Mouse (Mus musculus): ENCODE results near the gene Dock3.
A peak's percentile ranks its signal among the peaks of the same experiment; 100 is the strongest.

The Dock3 gene

DNA sequence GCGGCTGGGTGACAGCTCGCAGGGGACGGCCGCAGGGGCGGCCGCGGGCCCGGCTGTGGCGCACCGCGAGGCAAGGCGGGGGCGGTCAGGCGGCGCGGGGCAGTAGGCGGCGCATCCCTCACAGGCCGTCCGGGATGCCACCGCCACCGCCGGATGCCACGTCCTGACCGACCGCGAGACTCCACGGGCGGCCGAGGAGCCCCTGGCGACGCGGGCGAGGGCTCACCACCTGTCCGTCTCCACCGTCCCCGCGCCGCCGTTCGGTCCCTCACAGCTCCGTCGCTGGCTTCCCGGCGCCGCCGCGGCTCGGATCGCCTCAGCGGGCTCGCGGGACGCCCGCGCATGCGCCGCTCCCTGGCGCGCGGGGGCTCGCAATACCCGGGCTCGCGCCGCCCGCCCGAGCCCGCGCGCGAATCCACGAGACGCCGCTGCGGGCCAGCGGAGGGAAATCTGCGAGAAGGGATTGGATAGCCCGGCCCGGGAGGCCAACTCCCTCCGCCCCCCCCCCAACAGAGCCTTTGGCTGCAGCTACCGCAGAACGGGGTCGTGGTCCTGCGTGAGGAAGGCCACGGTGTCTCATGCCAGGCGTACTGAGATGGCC is at the start of gene Dock3:
Gene Dock3 (minus strand): TSS at position 371 of the 601 bp plus-strand sequence.
- peak; percentile 80 for DNase-seq (ENCODE audit: low spot score)

DNA sequence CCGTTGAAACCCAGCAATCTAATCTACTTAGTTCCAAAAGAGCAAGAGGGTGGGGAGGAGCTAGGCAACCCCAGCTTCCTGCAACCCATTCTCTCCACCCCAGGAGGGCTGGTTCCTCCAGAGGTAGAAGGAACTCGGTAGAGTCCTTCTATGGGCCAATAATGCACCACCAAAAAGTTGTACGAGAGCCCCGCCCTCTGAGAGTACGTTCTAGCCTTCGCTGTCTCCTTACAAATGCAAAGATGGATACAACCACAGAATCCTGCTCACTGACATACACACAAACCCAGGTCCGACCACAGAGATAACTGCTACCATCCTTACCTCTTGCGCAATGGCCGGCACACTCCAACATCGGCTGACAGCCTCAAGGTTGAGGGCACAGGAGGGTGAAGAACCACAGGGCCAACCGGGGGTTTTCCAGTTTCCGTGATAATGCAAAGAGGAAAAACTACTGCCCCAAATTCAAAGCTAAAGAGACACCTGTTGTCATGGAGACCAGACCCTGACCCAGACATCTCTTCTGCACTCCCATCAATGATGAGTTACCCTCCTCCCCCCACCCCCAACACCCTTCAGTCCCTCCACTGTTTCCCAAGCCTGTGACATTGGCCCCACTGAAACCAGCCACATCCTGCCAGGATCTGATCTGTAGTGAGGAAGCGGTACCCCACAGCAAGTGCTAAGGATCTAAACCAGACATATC is 48.8 kb upstream of the Dock3 start:
- DNase-seq (ENCODE audit: low spot score), result no peak

GRCm38 (mm10) chr9:107279378-107280321 is 47.9 kb upstream of the Dock3 start:
- DNase-seq (ENCODE audit: low spot score), result no peak

DNA sequence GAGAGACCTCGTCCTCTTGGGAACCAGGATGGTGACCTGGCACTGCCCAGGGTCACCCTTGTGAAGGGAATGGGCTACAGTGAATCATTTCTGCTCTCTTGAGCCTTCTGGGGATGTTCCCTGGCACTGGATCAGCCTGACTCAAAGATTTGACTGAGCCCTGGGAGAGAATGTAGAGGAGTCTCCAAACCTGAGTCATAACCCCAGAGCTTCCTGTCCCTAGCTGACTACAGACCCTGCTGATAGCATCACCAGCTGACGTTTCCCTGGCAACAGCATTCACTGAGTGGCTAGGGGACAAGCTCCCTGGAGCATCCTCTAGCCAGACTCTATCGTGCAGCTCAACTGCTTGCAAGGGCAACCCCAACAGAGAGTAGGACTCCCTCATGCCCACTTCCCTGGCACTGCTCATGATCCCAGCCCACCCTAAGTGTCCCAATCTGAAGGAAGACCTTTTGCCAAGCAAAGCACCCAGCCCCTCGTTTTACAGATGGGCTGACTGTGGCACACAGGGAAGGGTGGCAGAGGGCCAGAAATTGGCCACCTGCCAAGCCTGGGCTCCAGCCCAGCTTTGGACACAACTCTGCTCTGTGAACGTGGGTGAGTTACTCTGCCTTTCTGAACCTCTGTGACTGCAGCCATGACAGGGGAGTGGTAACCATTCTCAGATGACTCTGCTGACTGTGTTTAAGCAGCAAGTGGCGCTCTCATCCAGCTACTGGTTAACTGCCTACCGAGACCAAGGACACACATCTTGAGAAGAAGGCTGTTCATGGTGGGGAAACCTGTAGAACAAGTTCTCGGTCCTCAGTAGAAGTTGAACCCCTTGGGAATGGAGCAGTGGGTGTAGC is 47.0 kb upstream of the Dock3 start:
- DNase-seq (ENCODE audit: low spot score), result peak; percentile 33

DNA sequence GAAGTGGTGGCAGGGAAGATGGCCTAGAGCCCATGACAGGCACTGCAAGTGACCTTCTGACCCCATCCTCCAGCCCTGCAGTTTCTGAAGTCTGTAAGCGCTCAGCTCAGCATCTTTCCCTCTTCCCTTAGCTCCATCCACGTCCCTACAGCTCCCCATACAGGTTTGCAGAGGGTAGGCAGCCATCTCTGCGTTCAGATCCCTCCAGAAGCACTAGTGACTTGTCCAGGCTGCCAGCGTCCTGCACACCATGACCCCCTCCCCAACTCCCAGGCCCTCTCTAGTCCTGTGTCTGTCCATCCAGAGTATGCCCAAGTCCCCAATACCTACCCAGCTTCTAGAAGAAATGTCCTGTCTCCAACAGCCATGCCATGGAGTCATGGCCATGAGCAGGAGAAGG is 46.4 kb upstream of the Dock3 start:
- DNase-seq (ENCODE audit: low spot score), result no peak

DNA sequence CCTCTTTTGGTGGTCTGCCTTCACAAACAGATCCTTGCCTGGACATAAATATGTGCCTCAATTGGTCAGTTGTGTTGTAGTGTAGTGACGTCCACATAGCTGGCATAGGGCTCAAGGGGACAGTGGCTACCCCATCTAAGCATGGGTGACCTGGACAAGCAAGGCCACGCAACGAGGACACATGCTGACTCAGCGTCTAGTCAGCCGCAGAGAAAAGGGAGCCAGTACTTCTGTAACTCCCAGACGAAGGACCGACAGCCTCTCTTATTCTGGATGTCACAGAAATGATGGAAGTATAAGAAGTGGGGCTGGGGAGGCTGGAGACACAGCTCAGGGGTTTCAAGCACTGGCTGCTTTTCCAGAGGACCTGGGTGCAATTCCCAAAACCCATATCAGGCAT is 45.9 kb upstream of the Dock3 start:
- no peak for DNase-seq (ENCODE audit: low spot score)

DNA sequence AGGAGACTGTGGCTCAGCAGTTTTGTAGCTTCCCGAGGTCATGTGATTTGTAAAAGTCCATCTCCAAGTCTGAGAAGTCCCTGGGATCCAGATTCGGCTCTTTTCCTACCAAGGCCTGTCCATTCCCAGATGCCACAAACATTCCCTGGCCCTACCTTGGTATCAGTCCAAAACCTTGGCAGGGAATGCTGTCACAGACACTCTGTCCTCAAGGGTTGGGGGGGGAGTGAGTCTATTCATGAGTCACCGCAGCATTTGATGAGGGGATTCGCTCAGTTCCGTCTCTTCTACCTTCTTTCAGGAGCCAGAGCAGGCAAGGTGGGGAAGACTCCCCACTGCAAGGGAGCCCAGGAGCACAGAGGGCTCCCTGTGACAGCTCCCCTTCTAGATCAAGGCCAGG is 44.0 kb upstream of the Dock3 start:
- no peak for DNase-seq (ENCODE audit: low spot score)

GRCm38 (mm10) chr9:107274751-107275150 is 43.0 kb upstream of the Dock3 start:
- peak; percentile 35 for DNase-seq (ENCODE audit: low spot score)

GRCm38 (mm10) chr9:107273184-107273583 is 41.5 kb upstream of the Dock3 start:
- no peak for DNase-seq (ENCODE audit: low spot score)

GRCm38 (mm10) chr9:107272284-107272683 is 40.6 kb upstream of the Dock3 start:
- no peak for DNase-seq (ENCODE audit: low spot score)

GRCm38 (mm10) chr9:107271177-107271938 is 39.6 kb upstream of the Dock3 start:
- DNase-seq (ENCODE audit: low spot score), result no peak

DNA sequence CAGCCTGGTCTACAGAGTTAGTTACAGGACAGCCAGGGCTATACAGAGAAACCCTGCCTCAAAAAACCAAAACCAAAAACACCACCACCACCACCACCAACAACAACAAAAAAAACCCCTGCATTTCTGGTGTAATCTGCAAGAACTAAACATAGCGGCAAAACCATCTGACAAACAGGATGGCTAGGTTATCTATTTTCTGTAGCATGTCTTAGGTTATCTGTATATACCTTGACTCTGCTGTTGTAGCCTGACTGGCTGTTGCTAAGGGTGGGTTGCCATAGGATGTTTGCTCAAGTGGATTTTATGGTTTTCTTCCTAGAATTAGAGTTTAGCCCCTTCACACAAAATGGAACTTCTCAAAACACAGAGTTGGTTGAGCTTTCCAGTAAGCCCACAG is 38.1 kb upstream of the Dock3 start:
- no peak for DNase-seq (ENCODE audit: low spot score)

DNA sequence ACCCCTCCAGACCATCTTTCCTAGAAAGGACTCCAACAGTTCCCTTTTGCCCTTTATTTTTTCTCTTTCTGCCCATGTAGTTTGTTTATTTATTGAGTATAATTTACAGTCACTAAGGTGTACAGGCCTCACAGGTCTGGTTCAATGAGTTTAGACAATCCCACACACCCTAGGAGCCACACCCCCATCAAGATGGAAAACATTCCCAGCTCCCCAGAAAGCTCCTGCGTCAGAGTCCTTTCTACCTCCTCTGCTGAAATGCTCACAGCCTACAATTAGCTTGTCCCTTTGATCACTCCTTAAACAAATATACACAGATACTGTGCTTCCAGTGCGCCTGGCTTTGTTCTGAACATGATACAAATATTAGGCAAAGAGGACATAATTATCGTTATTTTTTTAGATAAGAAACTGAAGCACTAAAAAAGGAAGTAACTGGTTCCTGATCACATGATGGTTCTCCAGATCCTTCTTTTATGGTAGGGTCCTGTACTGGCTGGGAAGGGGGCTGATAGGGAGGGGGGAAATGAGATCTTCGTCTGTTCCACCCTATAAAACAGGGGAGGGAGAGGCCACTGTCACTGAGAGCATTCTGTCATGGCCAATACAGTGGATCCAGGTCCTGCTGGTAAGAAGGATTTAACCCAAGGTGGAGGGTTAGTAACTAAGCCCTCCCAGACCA is 36.2 kb upstream of the Dock3 start:
- no peak for DNase-seq (ENCODE audit: low spot score)

- no peak for DNase-seq (ENCODE audit: low spot score)
Measured at GRCm38 (mm10) chr9:107267028-107267427, 35.3 kb upstream of the Dock3 start.

DNA sequence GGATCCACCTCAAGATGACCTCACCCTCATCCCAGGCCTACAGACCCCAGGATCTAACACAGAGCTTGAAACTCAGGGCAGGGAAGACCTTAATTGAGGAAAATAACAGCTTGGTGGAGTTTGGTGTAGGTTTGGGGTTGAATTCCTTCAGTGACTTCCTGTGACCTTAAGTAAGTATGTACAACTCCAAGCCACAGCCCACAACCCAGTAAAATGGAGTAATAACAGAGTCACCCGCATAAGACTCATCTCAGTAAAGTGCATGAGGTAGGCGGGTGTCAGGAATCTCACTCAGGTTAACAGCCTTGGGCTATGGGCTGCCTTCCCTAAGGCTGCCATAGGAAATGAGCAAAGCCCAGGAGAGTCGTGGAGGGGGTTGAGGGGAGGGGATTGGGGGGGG is 33.0 kb upstream of the Dock3 start:
- DNase-seq (ENCODE audit: low spot score), result no peak

DNA sequence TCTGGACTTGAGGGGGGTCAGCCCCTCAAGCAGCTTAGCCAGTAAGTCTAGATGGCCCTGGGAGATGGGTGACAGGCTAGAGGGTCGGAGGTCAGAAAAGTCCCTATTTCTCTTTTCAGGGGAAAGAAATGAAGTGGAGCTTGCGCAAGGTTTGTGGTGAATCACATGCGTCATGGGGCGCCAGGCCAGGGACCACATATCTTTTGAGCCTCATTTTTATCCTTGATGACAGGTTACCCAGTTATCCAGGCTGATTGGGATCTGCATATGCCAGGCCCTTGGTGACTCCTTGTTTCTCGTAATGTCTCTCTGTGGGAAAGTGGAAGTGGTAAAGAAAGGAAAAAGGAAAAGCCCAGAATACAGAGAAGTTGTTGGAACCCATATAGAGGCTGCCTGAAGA is 32.2 kb upstream of the Dock3 start:
- no peak for DNase-seq (ENCODE audit: low spot score)

- no peak for DNase-seq (ENCODE audit: low spot score)
Measured at GRCm38 (mm10) chr9:107262375-107262774, 30.7 kb upstream of the Dock3 start.

DNA sequence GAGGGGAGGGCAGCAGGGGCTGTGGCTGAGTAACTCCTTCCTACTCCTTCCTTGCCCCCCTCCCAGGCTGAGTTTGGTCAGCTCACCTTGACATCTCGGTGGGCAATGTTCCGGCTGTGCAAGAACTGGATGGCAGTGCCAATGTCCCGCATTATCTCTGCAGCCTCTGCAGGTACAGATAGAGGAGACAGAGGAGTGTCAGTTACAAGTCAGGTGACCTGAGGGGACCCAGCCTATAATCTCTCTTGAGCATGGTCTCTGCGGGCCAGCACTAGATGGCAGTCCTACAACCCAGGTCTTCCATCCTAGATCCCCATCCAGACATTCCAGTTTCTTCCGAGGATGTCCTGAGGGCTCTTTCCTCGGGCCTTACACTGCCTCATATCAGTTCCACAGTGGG is 30.1 kb upstream of the Dock3 start:
- no peak for DNase-seq (ENCODE audit: low spot score)

GRCm38 (mm10) chr9:107260836-107261235 is 29.1 kb upstream of the Dock3 start:
- DNase-seq (ENCODE audit: low spot score), result no peak

DNA sequence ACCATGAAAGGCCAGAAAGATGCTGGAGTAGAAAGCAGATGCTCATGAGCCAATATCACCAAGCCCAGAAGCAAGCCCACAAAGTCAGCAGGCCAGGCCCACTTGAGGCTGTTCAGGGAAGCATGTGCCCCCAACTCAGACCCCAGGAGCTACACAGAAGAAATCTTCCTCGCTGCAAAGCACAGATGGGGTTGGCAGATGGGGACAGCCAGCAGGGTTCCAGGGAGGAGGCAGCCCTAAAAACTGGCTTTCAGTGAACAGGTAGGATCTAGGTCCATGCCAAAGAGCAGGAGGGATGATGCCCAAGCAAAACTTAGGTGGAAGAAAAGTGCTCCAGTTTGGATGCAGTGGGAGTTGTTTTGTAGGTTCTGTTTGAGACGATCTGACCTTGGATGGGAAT is 28.7 kb upstream of the Dock3 start:
- DNase-seq (ENCODE audit: low spot score), result no peak

DNA sequence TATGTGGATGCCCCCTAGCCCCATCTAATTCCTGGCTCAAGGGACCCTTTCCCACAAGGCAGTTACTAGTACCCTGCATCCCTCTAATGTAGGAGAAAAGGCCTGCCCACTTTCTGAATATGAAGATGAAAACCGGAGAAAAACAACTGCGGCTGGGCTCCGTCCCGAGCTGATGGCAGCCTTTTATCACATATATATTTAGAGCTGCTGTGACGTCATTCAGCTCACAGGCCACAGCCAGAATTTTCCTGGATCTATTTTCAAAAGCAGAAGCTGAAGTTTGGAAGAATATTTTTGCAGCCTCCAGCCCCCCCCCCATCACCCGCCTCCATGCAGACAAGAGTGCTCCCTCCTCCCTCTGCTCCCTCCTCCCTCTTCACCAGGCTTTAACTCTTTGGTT is 27.9 kb upstream of the Dock3 start:
- DNase-seq (ENCODE audit: low spot score), result no peak

Data from retina, embryonic 14.5 days (tissue).